21 mouse cellular contexts compared by ENCODE assay signal in genomic region chr7:4859418-4859978, GRCm38 (mm10). TPM values are rescaled to one million over a fixed set of nuclear protein-coding genes. Genes with fewer than 3 reads are reported as not detected.
"Had no signal": no experiment of that assay in that cellular context is flagged by ENCODE, and none has a peak within 500 bp of the region (broad histone marks: within the 10 kb centered on the region; RNA-seq: fewer than 3 reads in every experiment).

No protein-coding gene starts in this region.

- H3K4me2 ChIP-seq: kidney, embryonic 15.5 days; limb, embryonic 12.5 days; liver, embryonic 15.5 days; midbrain, embryonic 11.5 days had no signal

- H3K27me3 ChIP-seq: limb, embryonic 12.5 days had no signal

- H3K27ac ChIP-seq: kidney, embryonic 15.5 days; left cerebral cortex, adult 2 months; limb, embryonic 12.5 days; liver, embryonic 15.5 days had no signal

- H3K4me3 ChIP-seq: kidney, embryonic 15.5 days; left cerebral cortex, adult 2 months; limb, embryonic 12.5 days; liver, embryonic 15.5 days had no signal

- H3K36me3 ChIP-seq: kidney, embryonic 15.5 days; limb, embryonic 12.5 days; liver, embryonic 15.5 days had no signal

- H3K9ac ChIP-seq: kidney, embryonic 15.5 days; limb, embryonic 12.5 days; liver, embryonic 15.5 days had no signal

- DNase-seq: kidney, adult 18-20 months; kidney, postnatal 10 days; kidney, postnatal 36 days; layer of hippocampus, postnatal 36 days; liver; lung, adult 2 months; lung, postnatal 14 days; lung, postnatal 4 days; midbrain, embryonic 14.5 days; thymus, adult 18-20 months; thymus, postnatal 36 days had no signal

- H3K4me1 ChIP-seq: limb, embryonic 12.5 days; liver, embryonic 15.5 days had no signal

- H3K9me3 ChIP-seq: kidney, embryonic 15.5 days; limb, embryonic 12.5 days; liver, embryonic 15.5 days had no signal

RNA-seq across cellular contexts. Expression of gene Shisa7, which starts 15.0 kb away (rescaled TPM):
- polyA plus RNA-seq: liver, embryonic 15.5 days had no signal

RNA-seq across cellular contexts. Expression of gene Gm36210, which starts 46.8 kb away (rescaled TPM):
- total RNA-seq: megakaryocyte progenitor cell, adult 5-6 weeks; megakaryocyte-erythroid progenitor cell, adult 5-6 weeks; midbrain, postnatal 0 days had no signal
- polyA plus RNA-seq: kidney, embryonic 15.5 days; limb, embryonic 12.5 days; liver, embryonic 15.5 days; lung, embryonic 16.5 days; midbrain, embryonic 11.5 days; small intestine, adult 2 months had no signal
